Mouse (Mus musculus): ENCODE data around the gene Tagln.

DNA sequence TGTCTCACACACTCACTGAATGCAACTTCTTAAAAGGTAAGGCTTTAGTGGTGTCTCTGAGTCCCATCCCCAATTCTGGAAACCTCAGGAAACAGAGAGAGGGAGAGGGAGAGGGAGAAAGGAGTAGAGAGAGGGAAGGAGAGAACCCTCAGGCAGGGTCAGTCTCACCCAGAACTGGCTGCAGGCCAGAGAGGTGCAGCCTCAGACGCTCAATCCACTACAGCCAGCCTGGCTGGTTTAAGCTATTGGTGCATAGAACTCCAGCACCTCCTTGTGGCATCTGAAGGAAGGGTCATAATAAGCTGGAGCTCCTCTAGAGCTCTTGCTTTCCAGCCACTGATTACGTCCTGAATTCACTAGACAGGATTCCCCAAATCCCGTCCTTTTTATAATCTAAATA, 1.0 kb upstream of the Tagln start:
- TF ChIP-seq POLR2A (IDR thresholded peaks at IDR 0.05; ENCODE audit: control insufficient read depth, low read depth, low read length) (no peak), CTCF (IDR thresholded peaks at IDR 0.05; ENCODE audit: control insufficient read depth, insufficient read depth, insufficient replicate concordance, low read depth, low read length) (peak; percentile 45; the same call in 1 of the 2 replicates)
